Mouse (Mus musculus): Measurements from ENCODE around the gene Dlx2. TPM values are rescaled to one million over a fixed set of nuclear protein-coding genes. Genes with fewer than 3 reads are reported as not detected.

Gene Dlx2
- total RNA-seq, 2 experiments from 2014 or later: not detected

DNA sequence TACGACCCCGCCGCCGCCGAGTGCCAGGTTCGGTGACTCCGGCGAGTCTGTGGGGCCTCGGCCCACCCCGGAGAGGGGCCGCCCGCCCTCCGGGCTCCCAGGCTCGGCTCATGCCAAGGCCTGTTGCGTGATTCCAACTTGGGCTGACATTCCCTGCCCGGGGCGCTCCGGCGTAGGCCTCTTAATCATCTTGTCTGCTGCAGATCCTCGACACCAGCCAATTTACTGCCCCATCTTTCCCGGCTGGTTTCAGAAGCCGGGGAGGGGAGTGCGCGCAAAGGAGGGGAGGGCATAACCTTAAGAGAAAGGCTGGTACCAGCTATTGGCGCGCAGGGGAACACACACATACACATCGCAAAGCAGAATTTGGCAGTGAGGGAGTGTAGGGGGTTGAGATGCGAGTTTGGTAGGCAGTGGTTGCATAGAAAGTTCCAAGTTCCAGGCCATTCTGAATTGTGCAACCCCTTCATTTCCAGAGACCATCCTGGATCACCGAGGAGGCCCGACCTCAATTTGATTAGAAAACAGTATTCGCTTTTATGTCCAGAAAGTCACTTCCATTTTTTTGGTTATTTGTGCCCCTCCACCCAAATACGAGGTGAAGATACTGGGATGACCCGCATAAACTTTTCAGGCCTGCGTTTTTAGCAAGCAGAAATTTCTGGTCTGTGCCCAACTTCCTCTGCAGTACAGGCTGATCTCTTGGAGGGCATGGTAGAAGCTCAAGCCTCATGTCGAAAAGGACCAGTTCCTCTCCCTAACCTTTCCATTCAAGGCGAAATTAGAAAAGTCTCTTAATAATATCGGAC lies 4.9 kb downstream of the Dlx2 start:
- no peak for ATAC-seq (replicated peaks; ENCODE audit: low FRiP score, poor library complexity, severe bottlenecking)

- ATAC-seq (replicated peaks; ENCODE audit: low FRiP score, poor library complexity, severe bottlenecking): no peak
Observed at GRCm38 (mm10) chr2:71540611-71541417, 5.7 kb downstream of the Dlx2 start.

DNA sequence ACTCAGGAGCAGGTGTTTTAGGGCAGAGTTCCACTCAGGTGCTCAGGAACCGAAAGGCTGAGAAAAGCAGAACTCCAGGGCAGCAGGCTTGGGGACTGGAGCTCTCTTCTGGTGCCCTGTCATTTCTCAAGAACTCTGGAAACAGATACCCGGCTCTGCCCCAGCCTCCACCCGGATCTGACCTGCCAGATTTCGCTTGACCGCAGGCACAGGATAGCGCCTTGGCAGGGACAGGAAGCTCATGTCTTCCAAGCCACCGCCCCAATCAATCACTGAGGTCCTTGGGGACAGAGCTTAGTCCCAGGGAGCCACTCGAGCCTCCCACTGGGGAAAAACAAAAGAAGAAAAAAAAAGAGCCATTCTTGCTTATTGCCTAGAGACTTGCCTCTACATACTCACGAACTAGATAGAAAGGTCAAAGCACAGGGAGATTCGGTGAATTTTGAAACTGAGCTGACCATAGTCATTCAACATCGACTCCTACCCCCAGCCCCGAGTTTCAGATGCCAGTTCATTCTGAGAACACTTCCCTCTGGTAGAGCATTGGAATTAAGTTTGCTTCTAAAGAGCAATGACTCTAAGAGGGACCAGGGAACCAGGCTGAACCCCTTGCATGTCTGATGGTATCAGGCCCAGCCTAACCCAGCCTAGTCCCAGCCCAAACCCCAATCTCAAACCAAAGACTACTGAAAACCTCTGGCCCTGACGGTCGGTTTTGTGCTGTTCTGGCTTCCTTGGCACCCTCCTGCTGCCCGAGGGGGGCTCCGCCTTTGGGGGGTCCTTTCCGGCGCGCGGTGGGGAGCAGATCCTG lies 12.1 kb downstream of the Dlx2 start:
- no peak for ATAC-seq (replicated peaks; ENCODE audit: low FRiP score, poor library complexity, severe bottlenecking)

- ATAC-seq (replicated peaks; ENCODE audit: low FRiP score, poor library complexity, severe bottlenecking): no peak
Observed at GRCm38 (mm10) chr2:71533094-71533493, 13.5 kb downstream of the Dlx2 start.

- no peak for ATAC-seq (replicated peaks; ENCODE audit: low FRiP score, poor library complexity, severe bottlenecking)
Observed at GRCm38 (mm10) chr2:71531990-71532970, 14.3 kb downstream of the Dlx2 start.

DNA sequence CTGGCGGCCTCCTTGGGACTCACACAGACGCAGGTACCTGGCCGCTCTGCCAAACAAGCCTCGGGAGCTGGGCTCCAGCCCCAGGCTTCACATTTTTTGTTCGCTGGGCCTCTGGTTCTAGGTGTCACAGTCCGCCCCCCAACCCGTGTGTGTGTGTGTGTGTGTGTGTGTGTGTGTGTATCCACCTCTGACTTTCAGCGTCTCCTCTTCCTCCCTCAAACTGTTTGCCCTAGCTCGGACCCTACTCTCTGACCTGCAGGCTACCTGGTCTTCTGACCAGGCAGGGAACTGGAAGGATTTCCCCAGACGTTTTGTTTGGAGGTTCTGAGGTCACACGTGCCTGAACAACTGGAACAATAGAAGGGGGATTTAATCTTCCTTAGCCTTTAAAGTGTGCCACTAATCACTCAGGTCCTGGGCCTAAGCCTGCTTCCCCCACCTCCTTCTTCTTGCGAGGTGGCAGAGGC lies 15.4 kb downstream of the Dlx2 start:
- no peak for ATAC-seq (replicated peaks; ENCODE audit: low FRiP score, poor library complexity, severe bottlenecking)

- ATAC-seq (replicated peaks; ENCODE audit: low FRiP score, poor library complexity, severe bottlenecking): no peak
Observed at GRCm38 (mm10) chr2:71530391-71531123, 16.0 kb downstream of the Dlx2 start.

DNA sequence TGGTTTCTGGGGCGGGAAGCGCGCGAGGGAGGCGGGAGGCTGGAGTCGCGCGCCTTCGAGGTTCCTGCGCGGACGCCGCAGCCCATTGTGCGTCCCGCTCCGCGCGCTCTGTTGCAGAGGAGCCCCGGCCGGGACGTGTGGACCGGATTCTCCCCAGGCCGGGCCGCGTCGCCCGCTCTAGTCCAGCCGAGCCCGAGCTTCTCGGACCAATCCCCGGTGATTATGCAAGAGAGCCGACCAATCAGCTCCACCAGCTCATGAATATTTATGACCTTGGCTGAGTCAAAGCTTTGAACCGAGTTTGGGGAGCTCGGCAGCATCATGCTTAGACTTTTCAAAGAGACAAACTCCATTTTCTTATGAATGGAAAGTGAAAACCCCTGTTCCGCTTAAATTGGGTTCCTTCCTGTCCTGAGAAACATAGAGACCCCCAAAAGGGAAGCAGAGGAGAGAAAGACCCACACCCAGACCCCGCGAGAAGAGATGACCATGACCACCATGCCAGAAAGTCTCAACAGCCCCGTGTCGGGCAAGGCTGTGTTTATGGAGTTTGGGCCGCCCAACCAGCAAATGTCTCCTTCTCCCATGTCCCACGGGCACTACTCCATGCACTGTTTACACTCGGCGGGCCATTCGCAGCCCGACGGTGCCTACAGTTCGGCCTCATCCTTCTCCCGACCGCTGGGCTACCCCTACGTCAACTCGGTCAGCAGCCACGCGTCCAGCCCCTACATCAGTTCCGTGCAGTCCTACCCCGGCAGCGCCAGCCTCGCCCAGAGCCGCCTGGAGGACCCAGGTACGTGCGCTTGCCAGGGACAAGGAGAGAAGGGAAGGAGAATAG lies 16.8 kb downstream of the Dlx2 start:
- ATAC-seq (replicated peaks; ENCODE audit: low FRiP score, poor library complexity, severe bottlenecking): no peak

DNA sequence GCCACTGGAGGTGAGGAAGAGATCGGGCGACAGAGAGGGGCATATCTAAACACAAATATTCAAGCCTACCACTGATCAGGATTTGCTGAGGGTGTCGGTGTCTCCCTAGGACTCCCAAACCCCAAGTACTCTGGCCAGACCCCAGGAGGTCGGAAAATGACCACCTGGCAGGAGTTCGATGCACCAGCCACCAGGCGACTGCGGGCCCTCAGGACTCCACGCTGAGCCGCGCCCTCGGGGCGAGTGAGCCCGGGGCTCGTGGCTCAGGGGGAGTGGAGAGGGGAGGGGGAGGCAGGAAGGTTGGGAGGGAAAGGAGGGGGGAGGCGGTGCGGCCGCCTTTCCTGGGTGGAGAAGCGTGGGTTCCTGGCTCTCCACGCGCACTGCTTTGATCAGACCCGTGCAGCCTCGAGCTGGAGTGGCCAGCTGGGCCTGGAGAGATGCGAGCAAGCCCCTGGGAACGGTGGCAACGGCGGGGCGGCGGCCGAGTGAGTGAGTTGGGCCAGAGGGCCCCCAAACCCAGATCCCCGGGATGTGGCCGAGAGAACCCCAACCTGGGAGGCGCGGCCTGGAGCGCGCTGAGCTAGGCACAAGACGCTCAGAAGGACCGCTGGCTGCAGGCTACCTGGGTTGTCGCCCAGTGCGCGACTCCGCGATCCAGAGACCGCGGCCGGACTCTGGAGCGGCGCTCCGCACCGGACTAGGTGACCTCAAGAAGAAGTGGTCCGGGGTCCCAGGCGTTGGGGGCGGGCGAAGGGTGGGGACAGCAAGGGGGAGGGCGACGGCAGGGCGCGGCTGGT lies 17.6 kb downstream of the Dlx2 start:
- no peak for ATAC-seq (replicated peaks; ENCODE audit: low FRiP score, poor library complexity, severe bottlenecking)

DNA sequence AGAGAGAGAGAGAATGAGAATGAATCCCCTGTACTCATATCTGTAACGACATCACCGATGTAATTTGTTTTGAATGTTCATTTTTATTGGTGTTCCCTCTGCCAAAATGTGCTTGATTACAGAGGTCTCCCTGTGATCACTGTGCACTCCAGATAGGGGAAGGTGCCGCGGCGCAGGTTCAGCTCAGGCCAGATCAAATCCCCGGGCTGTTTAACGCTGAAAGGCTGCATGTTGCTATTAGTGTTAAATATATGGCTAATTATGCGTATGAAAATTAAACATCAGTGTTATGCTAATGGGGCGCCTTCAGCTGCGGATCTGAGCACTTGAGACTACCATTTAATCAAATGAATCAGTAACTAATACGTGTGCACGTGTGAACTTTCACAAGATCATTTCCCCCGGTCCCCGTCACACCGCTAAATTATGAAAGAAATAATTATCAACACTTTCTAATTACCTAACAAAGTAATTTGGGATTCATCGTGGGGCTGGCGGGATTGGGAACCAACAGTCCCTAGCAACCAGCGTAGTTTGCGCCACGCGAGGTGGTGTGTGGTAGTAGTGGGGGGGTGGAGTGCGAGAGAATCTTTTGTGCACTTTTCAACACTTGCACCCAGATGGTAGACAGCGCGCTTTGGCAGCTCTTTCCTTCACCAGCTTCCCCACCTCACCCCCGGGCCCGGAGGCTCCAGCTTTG lies 18.4 kb downstream of the Dlx2 start, which contains the start of gene Dlx1:
Gene Dlx1 (plus strand): TSS at position 100 of the 700 bp plus-strand sequence.
- ATAC-seq (replicated peaks; ENCODE audit: low FRiP score, poor library complexity, severe bottlenecking): no peak

DNA sequence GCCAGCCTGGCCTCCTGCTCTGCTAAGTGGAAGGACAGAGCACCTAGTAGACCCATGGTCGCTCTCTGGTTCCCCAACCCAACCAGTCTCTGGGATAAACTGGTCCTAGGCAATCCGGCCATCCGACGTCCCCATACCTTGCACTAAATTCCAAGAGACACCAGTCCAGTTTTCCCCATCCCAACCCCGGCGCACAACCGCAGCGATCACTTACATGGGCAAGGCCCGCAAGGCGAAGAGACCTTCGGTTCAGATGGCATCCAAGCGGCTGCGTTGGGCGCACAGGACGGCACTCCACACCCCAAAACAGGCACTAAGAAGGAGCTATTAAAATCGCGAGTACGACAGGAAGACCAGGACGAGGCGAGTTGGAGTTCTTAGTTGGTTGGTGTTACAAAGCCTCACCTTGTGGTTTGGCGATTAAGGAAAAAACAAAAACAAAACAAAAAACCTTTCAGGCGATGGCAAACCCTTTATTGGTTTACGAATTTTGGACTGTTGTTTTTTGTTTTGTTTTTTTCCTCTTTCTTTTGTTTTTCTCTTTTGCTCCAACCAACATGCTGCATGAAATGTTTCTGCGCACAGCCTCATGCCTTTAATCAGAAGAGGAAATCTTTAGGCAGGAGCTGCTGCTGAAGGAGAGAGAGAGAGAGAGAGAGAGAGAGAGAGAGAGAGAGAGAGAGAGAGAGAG lies 19.1 kb downstream of the Dlx2 start:
- no peak for ATAC-seq (replicated peaks; ENCODE audit: low FRiP score, poor library complexity, severe bottlenecking)

- ATAC-seq (replicated peaks; ENCODE audit: low FRiP score, poor library complexity, severe bottlenecking): no peak
Observed at GRCm38 (mm10) chr2:71526595-71527322, 19.8 kb downstream of the Dlx2 start.

GRCm38 (mm10) chr2:71524763-71525162 lies 21.8 kb downstream of the Dlx2 start:
- ATAC-seq (replicated peaks; ENCODE audit: low FRiP score, poor library complexity, severe bottlenecking): no peak

GRCm38 (mm10) chr2:71523431-71523830 lies 23.1 kb downstream of the Dlx2 start:
- no peak for ATAC-seq (replicated peaks; ENCODE audit: low FRiP score, poor library complexity, severe bottlenecking)

DNA sequence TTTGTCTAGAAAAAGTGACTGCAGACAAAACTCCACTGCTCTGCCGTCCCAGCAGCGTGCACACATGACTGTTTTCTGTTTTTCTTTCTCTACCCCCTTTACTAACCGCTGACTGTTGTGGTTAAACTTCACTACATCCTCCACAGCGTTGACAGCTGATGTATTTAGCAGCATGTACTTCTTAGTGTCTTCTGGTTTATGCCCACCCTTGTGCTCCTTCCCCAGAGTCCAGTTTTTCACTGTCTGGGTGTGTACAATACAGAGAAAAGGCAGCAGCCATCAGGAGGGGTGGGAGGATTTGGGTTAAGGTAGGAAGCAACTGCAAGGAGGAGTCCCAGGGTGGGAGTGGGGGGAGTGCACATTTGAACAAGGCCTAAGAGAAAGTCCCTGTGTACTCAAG lies 23.7 kb downstream of the Dlx2 start:
- ATAC-seq (replicated peaks; ENCODE audit: low FRiP score, poor library complexity, severe bottlenecking): no peak

All from erythroblast, adult 5-6 weeks (primary cell).